Mouse (Mus musculus) CH12.LX (cell line): ENCODE measurements around the gene Ifnl3. TPM values are rescaled to one million over a fixed set of nuclear protein-coding genes. Genes with fewer than 3 reads are reported as not detected.

ENCODE experiments used
- DNase-seq: peaks from one replicate; pipeline ENCODE4 v3.0.0-alpha.2; 2013; ENCODE audit errors: extremely low read depth
- H3K27ac ChIP-seq: 2 replicates; pipeline ENCODE4 v1.5.1; 2012; ENCODE audit warnings: low read depth, mild to moderate bottlenecking, control low read depth, moderate library complexity; ENCODE audit not compliant: insufficient read depth
- H3K27me3 ChIP-seq: replicated peaks from 2 replicates; pipeline ENCODE3; 2012; ENCODE audit warnings: inconsistent platforms
- H3K36me3 ChIP-seq, 2 experiments: replicated peaks in 1 of 2; 2 replicates each; pipeline versions ENCODE3 to v1.6.1; 2012; ENCODE audit warnings: inconsistent platforms in 1 of 2, low read length in 1 of 2, mild to moderate bottlenecking in 1 of 2, mixed read lengths in 1 of 2, moderate library complexity in 1 of 2; ENCODE audit not compliant: control insufficient read depth in 1 of 2, insufficient read depth in 1 of 2
- H3K4me1 ChIP-seq, 2 experiments: 2 replicates each; pipeline ENCODE4 v1.6.1; 2012; ENCODE audit warnings: inconsistent platforms in 1 of 2, moderate library complexity in 1 of 2; ENCODE audit not compliant: insufficient read depth in 2 of 2, control insufficient read depth in 1 of 2
- H3K4me2 ChIP-seq: 2 replicates; pipeline ENCODE4 v1.6.1; 2012; ENCODE audit warnings: low read depth, mild to moderate bottlenecking, control low read depth; ENCODE audit not compliant: poor library complexity, insufficient read depth, severe bottlenecking
- H3K4me3 ChIP-seq, 3 experiments: fragments of 150-350 bp in 1 of 3; sonication (generic) in 1 of 3; replicated peaks in 1 of 3; 2 replicates each; pipeline versions ENCODE3 to v1.5.1; 2011 to 2012; ENCODE audit warnings: low read depth in 2 of 3, low read length in 2 of 3, mild to moderate bottlenecking in 2 of 3, moderate library complexity in 2 of 3, control low read depth in 1 of 3, improper control_type of control experiment in 1 of 3, inconsistent platforms in 1 of 3, mixed read lengths in 1 of 3; ENCODE audit not compliant: poor library complexity in 1 of 3
- H3K79me2 ChIP-seq: replicated peaks from 2 replicates; pipeline ENCODE4 v1.6.1; 2012; ENCODE audit warnings: mild to moderate bottlenecking, moderate library complexity; ENCODE audit not compliant: control insufficient read depth, poor library complexity, insufficient read depth, severe bottlenecking; ENCODE audit errors: extremely low read depth
- H3K9ac ChIP-seq: 2 replicates; pipeline ENCODE4 v1.6.1; 2012; ENCODE audit warnings: low read depth, mild to moderate bottlenecking, control low read depth, moderate library complexity; ENCODE audit not compliant: insufficient read depth
- H3K9me3 ChIP-seq: replicated peaks from 2 replicates; pipeline ENCODE3; 2012; ENCODE audit warnings: low read length, inconsistent platforms, mixed read lengths
- CHD1 ChIP-seq: IDR thresholded peaks from 2 replicates; pipeline ENCODE4 v1.6.1; 2012; ENCODE audit warnings: low read depth, low read length, improper control_type of control experiment, inconsistent platforms
- E2F4 ChIP-seq: IDR thresholded peaks from 2 replicates; pipeline ENCODE4 v1.6.1; 2011; ENCODE audit warnings: low read depth, low read length, improper control_type of control experiment; ENCODE audit not compliant: insufficient replicate concordance
- ELF1 ChIP-seq: IDR thresholded peaks from 2 replicates; pipeline ENCODE4 v1.6.1; 2014; ENCODE audit warnings: low read depth, mild to moderate bottlenecking, inconsistent platforms, low read length, improper control_type of control experiment
- HCFC1 ChIP-seq: IDR thresholded peaks from 2 replicates; pipeline ENCODE4 v1.6.1; 2012; ENCODE audit warnings: low read depth, mild to moderate bottlenecking, inconsistent platforms, low read length, improper control_type of control experiment
- JUND ChIP-seq: conservative IDR thresholded peaks from 2 replicates; pipeline ENCODE4 v1.6.1; 2011; ENCODE audit warnings: low read depth, low read length, improper control_type of control experiment
- KAT2A ChIP-seq: IDR thresholded peaks from 2 replicates; pipeline ENCODE4 v1.6.1; 2012; ENCODE audit warnings: low read length, improper control_type of control experiment, inconsistent platforms; ENCODE audit not compliant: insufficient replicate concordance
- MAZ ChIP-seq: IDR thresholded peaks from 2 replicates; pipeline ENCODE4 v1.6.1; 2012; ENCODE audit warnings: low read depth, mild to moderate bottlenecking, inconsistent platforms, low read length, improper control_type of control experiment, moderate library complexity
- MXI1 ChIP-seq: IDR thresholded peaks from 2 replicates; pipeline ENCODE4 v1.6.1; 2011; ENCODE audit warnings: mild to moderate bottlenecking, low read depth, low read length, improper control_type of control experiment
- NELFE ChIP-seq: IDR thresholded peaks from 2 replicates; pipeline ENCODE4 v1.6.1; 2011; ENCODE audit warnings: low read depth, low read length, improper control_type of control experiment
- NRF1 ChIP-seq: IDR thresholded peaks from 2 replicates; pipeline ENCODE4 v1.6.1; 2014; ENCODE audit warnings: low read depth, mild to moderate bottlenecking, inconsistent platforms, low read length, improper control_type of control experiment, moderate library complexity
- PAX5 ChIP-seq: IDR thresholded peaks from 2 replicates; pipeline ENCODE4 v1.6.1; 2012; ENCODE audit warnings: low read length, inconsistent platforms, mixed read lengths
- RAD21 ChIP-seq: IDR thresholded peaks from 2 replicates; pipeline ENCODE4 v1.6.1; 2011; ENCODE audit warnings: low read depth, mild to moderate bottlenecking, low read length, improper control_type of control experiment, moderate library complexity
- RCOR1 ChIP-seq: conservative IDR thresholded peaks from 2 replicates; pipeline ENCODE4 v1.6.1; 2012; ENCODE audit warnings: low read depth, mild to moderate bottlenecking, inconsistent platforms, low read length, improper control_type of control experiment
- TBP ChIP-seq: conservative IDR thresholded peaks from 2 replicates; pipeline ENCODE4 v1.6.1; 2011; ENCODE audit warnings: low read depth, low read length, improper control_type of control experiment
- UBTF ChIP-seq: IDR thresholded peaks from 2 replicates; pipeline ENCODE4 v1.6.1; 2012; ENCODE audit warnings: low read depth, mild to moderate bottlenecking, inconsistent platforms, low read length, improper control_type of control experiment, moderate library complexity
- USF2 ChIP-seq: conservative IDR thresholded peaks from 2 replicates; pipeline ENCODE4 v1.6.1; 2011; ENCODE audit warnings: low read depth, low read length, improper control_type of control experiment
- ZKSCAN1 ChIP-seq: IDR thresholded peaks from 2 replicates; pipeline ENCODE4 v1.6.1; 2012; ENCODE audit warnings: low read depth, inconsistent platforms, low read length, improper control_type of control experiment, borderline replicate concordance
- ZMIZ1 ChIP-seq: IDR thresholded peaks from 2 replicates; pipeline ENCODE4 v1.6.1; 2012; ENCODE audit warnings: low read depth, mild to moderate bottlenecking, inconsistent platforms, low read length, improper control_type of control experiment
- dilution Hi-C: fragments of 300-500 bp; cut with MboI; formaldehyde crosslinking; loops from 2 replicates; pipeline ENCODE4 v1.14.3; 2020; ENCODE audit warnings: low sequenced_read_pairs; ENCODE audit not compliant: extremely low pct_unique_long_range_greater_than_20kb, extremely low pct_ligation_motif_present
- in situ Hi-C: fragments of 300-500 bp; cut with MboI; formaldehyde crosslinking; loops from 3 replicates; pipeline ENCODE4 v1.14.3; 2019; ENCODE audit warnings: low sequenced_read_pairs, low pct_ligation_motif_present, low pct_unique_long_range_greater_than_20kb, mixed read lengths
- polyA plus RNA-seq: library from polyadenylated mRNA; unstranded; fragments of >175 nt; gene quantifications from 2 replicates; pipeline ENCODE4 v1.2.1, GENCODE M21; 2012; ENCODE audit warnings: low read depth; ENCODE audit not compliant: insufficient read length
- total RNA-seq, 2 experiments: library from RNA; depleted of rRNA; stranded (reverse); fragments of 300-350 nt in 1 of 2; fragments of >200 nt in 1 of 2; gene quantifications; 2 replicates each; pipeline ENCODE4 v1.2.3; 2012 to 2014

The Ifnl3 gene
- total and polyA plus RNA-seq, 3 experiments = not detected

- Histone ChIP-seq H3K27me3 (peaks cover 9% of the 10 kb centered on the region), H3K4me1 (peaks cover 4 to 6% of the 10 kb centered on the region in 2 experiments; a peak in 2 of 4 replicates), H3K9me3 (peaks cover under 1% of the 10 kb centered on the region), H3K36me3 (no peaks in the 10 kb centered on the region), H3K9ac (no peak within 1 kb of the TSS), H3K79me2 (no peaks in the 10 kb centered on the region), H3K4me3 (no peak within 1 kb of the TSS), H3K4me2 (no peak within 1 kb of the TSS), H3K27ac (no peak within 1 kb of the TSS)
- in situ Hi-C loops (no loop called here), dilution Hi-C loops (no loop called here)
- DNase-seq = no peak
- TF ChIP-seq NRF1 (no peak), RAD21 (no peak), RCOR1 (no peak), ZKSCAN1 (no peak), JUND (no peak), NELFE (no peak), PAX5 (no peak), MXI1 (no peak), ZMIZ1 (no peak), E2F4 (no peak), MAZ (no peak), KAT2A (no peak), HCFC1 (no peak), UBTF (no peak), TBP (no peak), CHD1 (no peak)
Observed at GRCm38 (mm10) chr7:28547154-28547553, 24.5 kb downstream of the Ifnl3 start, which contains the start of gene Nccrp1. TSS of gene Nccrp1 (minus strand) at chr7:28547254.

- H3K9ac ChIP-seq = no peak overlapping the region
- H3K36me3 ChIP-seq = no peaks in the 10 kb centered on the region
- H3K4me3 ChIP-seq = no peak overlapping the region
- dilution Hi-C loops (no loop called here), in situ Hi-C loops (no loop called here)
- peaks cover 4 to 6% of the 10 kb centered on the region in 2 experiments; a peak in 2 of 4 replicates for H3K4me1 ChIP-seq
- no peak for DNase-seq
- H3K4me2 ChIP-seq = no peak overlapping the region
- H3K27ac ChIP-seq = no peak overlapping the region
- H3K9me3 ChIP-seq = peaks cover 4% of the 10 kb centered on the region
- TF ChIP-seq USF2 (no peak), CHD1 (no peak), ELF1 (0 out of 2 replicates have a peak, but pooled peaks have one; percentile 25)
- H3K79me2 ChIP-seq = no peaks in the 10 kb centered on the region
- peaks cover 9% of the 10 kb centered on the region for H3K27me3 ChIP-seq
Observed at GRCm38 (mm10) chr7:28547628-28548027, 25.0 kb downstream of the Ifnl3 start.
